Mouse (Mus musculus) megakaryocyte, embryonic 14.5 days (primary cell): Measurements from ENCODE around the gene Lmo7. TPM values are rescaled to one million over a fixed set of nuclear protein-coding genes. Genes with fewer than 3 reads are reported as not detected.
A peak's percentile ranks its signal among the peaks of the same experiment; 100 is the strongest.

Experiments used
- H3K27me3 ChIP-seq: replicated peaks from 2 replicates; pipeline ENCODE3; 2012; ENCODE audit warnings: inconsistent platforms
- H3K36me3 ChIP-seq: replicated peaks from 2 replicates; pipeline ENCODE3; 2012; ENCODE audit warnings: low read length, inconsistent platforms, mixed read lengths
- H3K4me1 ChIP-seq: 2 replicates; pipeline ENCODE4 v1.6.1; 2012; ENCODE audit warnings: inconsistent platforms
- H3K4me3 ChIP-seq: replicated peaks from 2 replicates; pipeline ENCODE3; 2012; ENCODE audit warnings: moderate library complexity, mild to moderate bottlenecking, inconsistent platforms
- H3K9me3 ChIP-seq: 2 replicates; pipeline ENCODE4 v1.6.1; 2012; ENCODE audit warnings: inconsistent platforms
- FLI1 ChIP-seq: IDR thresholded peaks from 2 replicates; pipeline ENCODE4 v1.6.1; 2012; ENCODE audit warnings: low read length, inconsistent platforms, mixed read lengths
- GATA1 ChIP-seq: IDR thresholded peaks from 3 replicates; pipeline ENCODE4 v1.6.1; 2012; ENCODE audit warnings: mixed read lengths, low read length, inconsistent platforms, borderline replicate concordance
- polyA plus RNA-seq: library from polyadenylated mRNA; stranded (reverse); fragments of >175 nt; gene quantifications from 2 replicates; pipeline ENCODE4 v1.2.3, GENCODE M21; 2012; ENCODE audit warnings: low replicate concordance; ENCODE audit not compliant: insufficient read depth

Gene Lmo7
- polyA plus RNA-seq, 1 experiment: 0.08 TPM

GRCm38 (mm10) chr14:101869661-101870060 is 139.9 kb downstream of the Lmo7 start:
- TF ChIP-seq FLI1 (no peak), GATA1 (no peak)
- no peaks in the 10 kb centered on the region for H3K4me1 ChIP-seq
- no peak overlapping the region for H3K4me3 ChIP-seq
- H3K36me3 ChIP-seq: no peaks in the 10 kb centered on the region
- H3K9me3 ChIP-seq: no peaks in the 10 kb centered on the region
- no peaks in the 10 kb centered on the region for H3K27me3 ChIP-seq

GRCm38 (mm10) chr14:101870171-101870902 is 140.6 kb downstream of the Lmo7 start:
- no peak for TF ChIP-seq GATA1
- no peak for TF ChIP-seq FLI1
- Histone ChIP-seq H3K27me3 (no peaks in the 10 kb centered on the region), H3K4me1 (no peaks in the 10 kb centered on the region), H3K36me3 (no peaks in the 10 kb centered on the region), H3K9me3 (no peaks in the 10 kb centered on the region), H3K4me3 (no peak overlapping the region)

- no peak for TF ChIP-seq GATA1
- TF ChIP-seq FLI1: no peak
- H3K9me3 ChIP-seq: no peaks in the 10 kb centered on the region
- no peaks in the 10 kb centered on the region for H3K27me3 ChIP-seq
- H3K36me3 ChIP-seq: no peaks in the 10 kb centered on the region
- no peaks in the 10 kb centered on the region for H3K4me1 ChIP-seq
- H3K4me3 ChIP-seq: no peak overlapping the region
Measured at GRCm38 (mm10) chr14:101872846-101873245, 143.1 kb downstream of the Lmo7 start.

GRCm38 (mm10) chr14:101878346-101879049 is 148.7 kb downstream of the Lmo7 start:
- H3K4me1 ChIP-seq: peaks cover 4% of the 10 kb centered on the region; the same call in 1 of the 2 replicates
- H3K36me3 ChIP-seq: no peaks in the 10 kb centered on the region
- H3K27me3 ChIP-seq: no peaks in the 10 kb centered on the region
- H3K4me3 ChIP-seq: no peak overlapping the region
- TF ChIP-seq GATA1: no peak
- TF ChIP-seq FLI1: no peak
- no peaks in the 10 kb centered on the region for H3K9me3 ChIP-seq

- Histone ChIP-seq H3K4me1 (peaks cover 8% of the 10 kb centered on the region; the same call in 1 of the 2 replicates), H3K36me3 (no peaks in the 10 kb centered on the region), H3K27me3 (no peaks in the 10 kb centered on the region), H3K9me3 (no peaks in the 10 kb centered on the region), H3K4me3 (no peak overlapping the region)
- TF ChIP-seq FLI1 (no peak), GATA1 (no peak)
Measured at GRCm38 (mm10) chr14:101879050-101879694, 149.4 kb downstream of the Lmo7 start.

GRCm38 (mm10) chr14:101882966-101883365 is 153.2 kb downstream of the Lmo7 start:
- H3K36me3 ChIP-seq: no peaks in the 10 kb centered on the region
- H3K4me1 ChIP-seq: peaks cover 8% of the 10 kb centered on the region; the same call in 1 of the 2 replicates
- no peaks in the 10 kb centered on the region for H3K27me3 ChIP-seq
- TF ChIP-seq GATA1 (no peak), FLI1 (no peak)
- H3K4me3 ChIP-seq: peak overlapping the region; percentile 82
- peaks cover 11% of the 10 kb centered on the region for H3K9me3 ChIP-seq

GRCm38 (mm10) chr14:101883787-101884186 is 154.0 kb downstream of the Lmo7 start:
- peaks cover 8% of the 10 kb centered on the region; the same call in 1 of the 2 replicates for H3K4me1 ChIP-seq
- H3K4me3 ChIP-seq: no peak overlapping the region
- no peak for TF ChIP-seq FLI1
- no peak for TF ChIP-seq GATA1

GRCm38 (mm10) chr14:101886320-101886719 is 156.6 kb downstream of the Lmo7 start:
- H3K4me3 ChIP-seq: peak overlapping the region; percentile 47
- peaks cover 8% of the 10 kb centered on the region; the same call in 1 of the 2 replicates for H3K4me1 ChIP-seq
- peaks cover 11% of the 10 kb centered on the region for H3K9me3 ChIP-seq
- no peak for TF ChIP-seq GATA1
- no peak for TF ChIP-seq FLI1
- H3K36me3 ChIP-seq: no peaks in the 10 kb centered on the region
- no peaks in the 10 kb centered on the region for H3K27me3 ChIP-seq

More at GRCm38 (mm10) chr14:101883787-101884186, 154.0 kb downstream of the Lmo7 start:
- Histone ChIP-seq H3K27me3 (no peaks in the 10 kb centered on the region), H3K36me3 (no peaks in the 10 kb centered on the region), H3K9me3 (peaks cover 11% of the 10 kb centered on the region)

GRCm38 (mm10) chr14:101891903-101892448 is 162.2 kb downstream of the Lmo7 start:
- TF ChIP-seq GATA1 (no peak), FLI1 (no peak)
- H3K27me3 ChIP-seq: no peaks in the 10 kb centered on the region

GRCm38 (mm10) chr14:101892496-101892895 is 162.7 kb downstream of the Lmo7 start:
- Histone ChIP-seq H3K27me3 (no peaks in the 10 kb centered on the region), H3K9me3 (peaks cover 10% of the 10 kb centered on the region; the same call in 1 of the 2 replicates), H3K36me3 (no peaks in the 10 kb centered on the region), H3K4me3 (no peak overlapping the region), H3K4me1 (no peaks in the 10 kb centered on the region)
- TF ChIP-seq FLI1 (no peak), GATA1 (no peak)

More at GRCm38 (mm10) chr14:101891903-101892448, 162.2 kb downstream of the Lmo7 start:
- Histone ChIP-seq H3K4me1 (no peaks in the 10 kb centered on the region), H3K36me3 (no peaks in the 10 kb centered on the region), H3K4me3 (no peak overlapping the region), H3K9me3 (peaks cover 12% of the 10 kb centered on the region)
